Mouse (Mus musculus) neural tube, embryonic 13.5 days (tissue): ENCODE results near the gene Hras. TPM values are rescaled to one million over a fixed set of nuclear protein-coding genes. Genes with fewer than 3 reads are reported as not detected.

Source experiments
- ATAC-seq: fragments of 200-750 bp; cut with Nextera tagmentation; 2 replicates; pipeline ENCODE4 v1.8.0; 2017; ENCODE audit warnings: low read depth, mild to moderate bottlenecking, moderate TSS enrichment, moderate library complexity
- H3K27ac ChIP-seq: fragments of 300-500 bp; sonication (generic); replicated peaks from 2 replicates; pipeline ENCODE4 v1.5.1; 2015; ENCODE audit warnings: moderate library complexity, mild to moderate bottlenecking, inconsistent platforms
- H3K27me3 ChIP-seq: fragments of 300-500 bp; sonication (generic); 2 replicates; pipeline ENCODE4 v1.6.1; 2015; ENCODE audit warnings: mild to moderate bottlenecking, inconsistent platforms
- H3K36me3 ChIP-seq: fragments of 300-500 bp; sonication (generic); 2 replicates; pipeline ENCODE4 v1.6.1; 2015; ENCODE audit warnings: mild to moderate bottlenecking, inconsistent platforms
- H3K4me1 ChIP-seq: fragments of 300-500 bp; sonication (generic); replicated peaks from 2 replicates; pipeline ENCODE4 v1.6.1; 2015; ENCODE audit warnings: inconsistent platforms
- H3K4me2 ChIP-seq: fragments of 300-500 bp; sonication (generic); 2 replicates; pipeline ENCODE4 v1.6.1; 2015; ENCODE audit warnings: inconsistent platforms, mild to moderate bottlenecking, moderate library complexity
- H3K4me3 ChIP-seq: fragments of 300-500 bp; sonication (generic); 2 replicates; pipeline ENCODE4 v1.5.1; 2015; ENCODE audit warnings: mild to moderate bottlenecking, inconsistent platforms
- H3K9ac ChIP-seq: fragments of 300-500 bp; sonication (generic); 2 replicates; pipeline ENCODE4 v1.6.1; 2015; ENCODE audit warnings: moderate library complexity, mild to moderate bottlenecking, inconsistent platforms
- H3K9me3 ChIP-seq: fragments of 300-500 bp; sonication (generic); 2 replicates; pipeline ENCODE4 v1.6.1; 2016; ENCODE audit warnings: inconsistent platforms
- WGBS: fragments of 180-500 bp; shearing (Covaris S2); methylation state at CpG from one replicate; pipeline ENCODE4 v1.1.7; 2015; 5-methylcytosine and 5-hydroxymethylcytosine counted together
- polyA plus RNA-seq: library from polyadenylated mRNA; unstranded; fragments of >200 nt; fragmentation: Nextera tagmentation; extraction: Ambion mirVana; gene quantifications from 2 replicates; pipeline ENCODE4 v1.2.1, GENCODE M21; 2015

Hras gene
- polyA plus RNA-seq, 1 experiment from 2014 or later: 139 TPM

DNA sequence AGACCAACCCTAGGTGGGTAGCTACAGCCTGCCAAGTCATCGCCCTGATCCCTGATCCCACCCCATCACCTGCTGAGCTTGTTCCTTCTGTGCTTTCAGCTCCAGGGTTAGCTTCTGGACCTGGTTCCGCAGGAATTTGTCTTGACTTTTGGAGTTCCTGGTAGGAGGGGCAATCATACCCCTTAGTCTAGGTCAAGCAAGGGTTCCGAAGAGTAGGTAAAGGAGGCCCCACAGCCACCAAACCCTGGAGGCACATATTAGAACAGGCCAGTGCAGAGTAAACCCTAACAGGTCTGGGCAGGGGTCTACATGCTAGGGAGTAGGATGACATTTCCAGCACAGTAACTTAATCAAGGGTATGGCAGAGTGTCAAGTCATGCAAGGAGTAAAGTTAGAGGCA lies 19.3 kb upstream of the Hras start:
- ATAC-seq: no peak
- H3K27me3 ChIP-seq: no peaks in the 10 kb centered on the region
- no peak overlapping the region for H3K4me3 ChIP-seq
- H3K4me1 ChIP-seq: peaks cover 26% of the 10 kb centered on the region
- 93% methylated on average over 3 of the region's 3 CpGs for WGBS
- H3K9me3 ChIP-seq: no peaks in the 10 kb centered on the region
- no peak overlapping the region for H3K27ac ChIP-seq
- no peak overlapping the region for H3K9ac ChIP-seq
- H3K4me2 ChIP-seq: no peak overlapping the region
- peaks cover 8% of the 10 kb centered on the region; the same call in 1 of the 2 replicates for H3K36me3 ChIP-seq

DNA sequence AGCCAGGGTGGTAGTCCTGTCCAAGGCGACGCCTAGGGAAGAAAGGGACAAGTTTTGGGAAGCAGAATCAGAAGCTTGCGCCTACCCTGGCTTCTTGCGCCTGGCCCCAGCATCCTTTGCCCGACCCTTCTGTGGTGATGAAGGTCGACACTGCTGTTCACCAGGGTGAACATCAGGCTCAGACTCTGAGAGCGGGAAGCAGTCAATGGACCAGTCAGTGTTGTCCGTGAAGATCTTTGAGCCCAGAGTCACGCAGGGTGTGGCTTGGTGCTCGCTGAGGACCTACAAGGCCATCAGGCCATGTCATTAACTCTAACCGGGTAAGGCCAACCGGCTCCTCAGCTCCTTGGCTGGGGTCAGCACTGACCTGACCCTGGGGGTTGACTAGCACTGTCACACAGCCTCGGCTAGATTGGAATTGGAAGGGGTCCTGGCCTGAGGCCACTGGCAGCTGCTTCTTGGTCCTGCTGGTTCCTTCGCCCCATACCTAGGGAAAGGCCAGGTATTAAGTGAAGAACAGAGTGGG lies 16.9 kb upstream of the Hras start:
- Histone ChIP-seq H3K36me3 (no peaks in the 10 kb centered on the region), H3K4me3 (no peak overlapping the region), H3K9ac (no peak overlapping the region), H3K4me1 (peaks cover 7% of the 10 kb centered on the region), H3K27me3 (no peaks in the 10 kb centered on the region), H3K27ac (no peak overlapping the region), H3K4me2 (no peak overlapping the region), H3K9me3 (no peaks in the 10 kb centered on the region)
- ATAC-seq: no peak
- WGBS: 88% methylated on average over 14 of the region's 14 CpGs

DNA sequence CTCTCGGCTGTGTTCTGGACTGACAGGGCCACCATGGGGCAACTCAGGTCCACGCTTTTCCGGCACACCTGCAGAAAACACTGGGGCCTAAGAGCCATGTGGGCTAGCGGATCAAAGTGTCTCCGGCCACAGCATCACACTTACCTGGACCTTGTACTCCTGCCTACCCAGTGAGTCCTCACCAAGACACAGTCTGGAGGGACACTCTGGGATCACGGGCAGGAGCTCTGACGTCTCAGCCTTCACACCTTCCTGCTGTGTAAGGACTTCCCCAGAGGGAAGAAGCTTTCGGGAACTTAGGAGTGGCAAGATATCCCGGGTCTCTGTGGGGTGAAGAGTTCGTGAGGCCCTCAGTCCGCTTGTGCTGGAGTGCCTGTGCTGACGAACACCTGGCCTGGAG lies 16.3 kb upstream of the Hras start:
- no peak overlapping the region for H3K27ac ChIP-seq
- WGBS: 81% methylated on average over 12 of the region's 12 CpGs
- no peak overlapping the region for H3K4me3 ChIP-seq
- H3K4me2 ChIP-seq: no peak overlapping the region
- no peak for ATAC-seq
- H3K9me3 ChIP-seq: no peaks in the 10 kb centered on the region
- H3K27me3 ChIP-seq: no peaks in the 10 kb centered on the region
- no peak overlapping the region for H3K9ac ChIP-seq
- H3K36me3 ChIP-seq: no peaks in the 10 kb centered on the region
- H3K4me1 ChIP-seq: peaks cover 5% of the 10 kb centered on the region

DNA sequence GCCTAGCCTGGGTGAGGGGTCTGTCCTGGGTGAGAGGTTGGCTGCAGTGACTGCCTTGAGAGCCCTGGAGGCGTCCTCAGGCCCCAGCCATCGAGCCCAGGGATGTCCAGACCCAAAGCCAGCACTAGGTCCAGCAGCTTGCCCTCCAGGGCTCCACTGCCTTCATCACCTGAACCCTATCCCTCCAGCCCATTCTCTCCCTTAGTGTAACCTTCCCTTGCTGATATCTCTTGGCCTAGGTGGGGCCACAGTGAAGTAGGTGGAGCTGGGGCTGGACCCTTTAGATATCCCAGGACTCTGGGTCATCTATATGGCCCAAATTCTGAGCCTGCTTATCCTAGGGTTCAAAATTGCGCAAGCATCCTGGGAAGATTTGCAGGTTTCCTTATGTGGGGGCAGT lies 15.7 kb upstream of the Hras start:
- Histone ChIP-seq H3K9ac (no peak overlapping the region), H3K4me3 (no peak overlapping the region), H3K27me3 (no peaks in the 10 kb centered on the region), H3K9me3 (no peaks in the 10 kb centered on the region), H3K4me1 (no peaks in the 10 kb centered on the region; the same call in 1 of the 2 replicates), H3K36me3 (no peaks in the 10 kb centered on the region), H3K27ac (no peak overlapping the region), H3K4me2 (no peak overlapping the region)
- 71% methylated on average over 3 of the region's 3 CpGs for WGBS
- ATAC-seq: no peak

DNA sequence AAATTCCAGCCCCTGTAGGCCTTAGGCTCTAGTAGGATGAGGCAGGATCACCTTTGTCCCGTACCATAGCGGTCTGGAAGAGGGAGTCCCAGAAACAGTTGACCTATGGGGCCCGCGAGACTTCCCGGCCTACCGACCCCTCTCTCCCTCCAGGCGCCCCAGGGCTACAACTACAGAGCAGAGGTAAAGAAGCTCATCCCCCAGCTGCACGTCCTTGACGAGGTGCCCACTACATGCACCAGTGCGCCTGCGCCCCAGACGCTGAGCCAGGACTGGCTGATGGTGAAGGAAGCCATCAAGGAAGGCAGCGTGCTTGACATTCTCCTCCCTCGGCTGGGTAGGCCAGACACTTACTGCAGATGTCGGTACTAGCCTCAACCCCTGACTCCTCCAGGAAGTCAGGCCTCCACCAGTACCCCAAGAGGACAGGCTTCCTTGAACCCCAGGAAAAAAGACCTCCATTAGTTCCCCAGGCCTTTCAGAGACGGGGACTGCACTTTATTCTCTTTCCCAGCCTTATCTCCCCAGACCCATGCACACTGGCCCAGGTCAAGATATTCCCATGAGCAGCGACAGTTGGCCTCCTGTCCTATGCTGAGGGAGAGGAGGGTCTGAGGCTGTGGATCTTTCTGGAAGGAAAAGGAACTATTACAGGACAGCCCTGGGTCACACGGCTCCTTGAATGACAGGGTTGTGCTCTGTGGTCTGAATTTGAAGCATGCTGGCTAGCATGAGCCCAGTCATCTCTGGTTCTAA lies 12.6 kb upstream of the Hras start:
- no peak for ATAC-seq
- 93% methylated on average over 18 of the region's 18 CpGs for WGBS

DNA sequence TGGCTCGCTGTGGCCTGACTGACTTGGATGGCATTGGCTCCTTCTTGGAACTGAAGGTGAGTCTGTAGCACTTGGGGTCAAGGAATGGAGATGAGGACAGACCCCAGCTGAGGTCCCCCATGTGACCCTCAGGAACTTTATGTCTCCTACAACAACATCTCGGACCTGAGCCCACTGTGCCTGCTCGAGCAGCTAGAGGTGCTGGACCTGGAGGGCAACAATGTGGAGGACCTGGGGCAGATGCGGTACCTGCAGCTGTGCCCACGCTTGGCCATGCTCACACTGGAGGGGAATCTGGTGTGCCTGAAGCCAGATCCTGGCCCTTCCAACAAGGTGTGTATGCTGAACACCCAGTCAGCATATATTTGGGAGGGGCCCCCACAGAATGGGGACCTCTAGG lies 11.7 kb upstream of the Hras start:
- Histone ChIP-seq H3K36me3 (no peaks in the 10 kb centered on the region), H3K27me3 (no peaks in the 10 kb centered on the region), H3K27ac (no peak overlapping the region), H3K9ac (no peak overlapping the region), H3K4me2 (no peak overlapping the region), H3K9me3 (no peaks in the 10 kb centered on the region), H3K4me1 (no peaks in the 10 kb centered on the region), H3K4me3 (no peak overlapping the region)
- WGBS: 83% methylated on average over 5 of the region's 5 CpGs
- ATAC-seq: no peak

More for the DNA sequence above, 12.6 kb upstream of the Hras start:
- H3K9ac ChIP-seq: no peak overlapping the region
- no peaks in the 10 kb centered on the region for H3K9me3 ChIP-seq
- H3K36me3 ChIP-seq: no peaks in the 10 kb centered on the region
- H3K4me3 ChIP-seq: no peak overlapping the region
- no peak overlapping the region for H3K4me2 ChIP-seq
- no peaks in the 10 kb centered on the region for H3K4me1 ChIP-seq
- H3K27ac ChIP-seq: no peak overlapping the region
- no peaks in the 10 kb centered on the region for H3K27me3 ChIP-seq

DNA sequence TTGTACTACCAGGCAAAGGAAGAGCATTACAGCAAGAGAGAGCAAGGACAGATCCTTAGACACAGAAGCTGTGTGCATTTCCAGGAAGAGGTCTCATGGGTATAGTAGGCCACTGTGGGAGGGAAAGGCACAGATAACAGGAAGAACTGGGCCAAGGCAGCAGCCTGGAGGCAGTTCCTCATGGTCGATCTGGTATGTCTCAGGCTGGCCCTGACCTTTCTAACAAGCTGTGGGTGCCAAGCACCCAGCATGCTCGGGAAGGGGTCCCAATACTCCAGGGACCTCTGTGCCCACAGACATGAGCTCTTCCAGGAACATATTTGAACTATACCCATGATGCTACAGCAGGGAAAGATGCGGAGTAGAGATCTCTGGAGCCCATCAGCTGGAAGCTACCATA lies 10.7 kb upstream of the Hras start:
- Histone ChIP-seq H3K9ac (no peak overlapping the region), H3K36me3 (no peaks in the 10 kb centered on the region), H3K27ac (no peak overlapping the region), H3K27me3 (no peaks in the 10 kb centered on the region), H3K4me1 (no peaks in the 10 kb centered on the region), H3K4me3 (no peak overlapping the region), H3K4me2 (no peak overlapping the region), H3K9me3 (no peaks in the 10 kb centered on the region)
- ATAC-seq: no peak
- WGBS: 80% methylated on average over 3 of the region's 3 CpGs

DNA sequence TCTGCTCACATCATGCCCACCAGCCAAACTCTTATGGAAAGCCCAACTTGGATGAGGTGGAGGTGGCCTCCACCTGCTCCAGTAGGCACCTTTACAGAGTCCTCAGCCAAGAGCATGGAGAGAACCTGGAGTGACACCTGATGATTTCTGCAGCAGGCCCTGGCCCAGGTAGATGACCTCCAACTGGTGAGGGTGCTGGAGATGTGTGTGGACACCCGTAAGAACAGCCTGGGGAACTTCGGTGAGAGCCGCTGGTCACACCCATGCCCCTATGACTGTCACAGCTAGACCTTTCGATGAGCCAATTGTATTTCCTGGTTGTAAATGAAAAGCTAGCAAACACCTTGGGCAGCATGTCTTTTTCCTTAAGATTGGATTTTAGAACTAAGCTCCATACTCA lies 4.3 kb upstream of the Hras start:
- Histone ChIP-seq H3K27ac (no peak overlapping the region), H3K9ac (no peak overlapping the region), H3K9me3 (no peaks in the 10 kb centered on the region), H3K27me3 (no peaks in the 10 kb centered on the region), H3K4me3 (no peak overlapping the region), H3K36me3 (0 out of 2 replicates have a peak, but pooled peaks cover 4% of the 10 kb centered on the region), H3K4me1 (peaks cover 17% of the 10 kb centered on the region), H3K4me2 (no peak overlapping the region)
- ATAC-seq: no peak
- 93% methylated on average over 4 of the region's 4 CpGs for WGBS

DNA sequence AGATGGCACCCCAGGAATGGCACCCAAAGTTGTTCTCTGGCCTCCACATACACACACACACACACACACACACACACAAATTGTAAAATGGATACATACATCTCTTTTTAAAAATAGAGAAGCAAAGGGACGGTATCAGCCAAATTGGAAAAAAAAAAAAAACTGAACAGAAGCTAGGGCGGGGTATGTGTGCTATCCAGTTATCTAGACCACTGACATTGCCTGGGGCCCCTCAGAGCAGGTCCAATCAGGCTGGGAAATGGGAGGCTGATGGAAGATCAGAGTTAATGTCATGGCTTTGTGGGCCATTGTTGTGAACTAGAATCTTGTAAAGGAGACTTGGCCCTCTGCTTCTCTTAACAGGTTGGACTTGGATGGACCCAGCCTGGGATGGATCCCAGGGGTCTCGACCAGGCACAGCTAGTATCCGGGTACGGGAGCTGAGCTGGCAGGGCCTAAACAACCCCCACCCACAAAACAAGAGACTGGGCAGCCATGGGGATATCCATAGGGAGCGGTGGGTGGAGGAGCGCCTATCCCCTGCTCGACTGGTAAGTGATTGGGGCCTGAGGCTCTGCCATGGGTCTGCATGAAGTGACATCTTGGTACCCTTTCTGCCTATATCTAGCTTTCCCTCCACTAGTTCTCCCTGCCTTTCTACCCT lies 2.9 kb upstream of the Hras start:
- Histone ChIP-seq H3K9ac (no peak overlapping the region), H3K27me3 (no peaks in the 10 kb centered on the region), H3K4me2 (no peak overlapping the region), H3K9me3 (no peaks in the 10 kb centered on the region), H3K36me3 (peaks cover 9% of the 10 kb centered on the region), H3K4me3 (no peak overlapping the region), H3K4me1 (peaks cover 30% of the 10 kb centered on the region), H3K27ac (no peak overlapping the region)
- 90% methylated on average over 8 of the region's 8 CpGs for WGBS
- no peak for ATAC-seq

DNA sequence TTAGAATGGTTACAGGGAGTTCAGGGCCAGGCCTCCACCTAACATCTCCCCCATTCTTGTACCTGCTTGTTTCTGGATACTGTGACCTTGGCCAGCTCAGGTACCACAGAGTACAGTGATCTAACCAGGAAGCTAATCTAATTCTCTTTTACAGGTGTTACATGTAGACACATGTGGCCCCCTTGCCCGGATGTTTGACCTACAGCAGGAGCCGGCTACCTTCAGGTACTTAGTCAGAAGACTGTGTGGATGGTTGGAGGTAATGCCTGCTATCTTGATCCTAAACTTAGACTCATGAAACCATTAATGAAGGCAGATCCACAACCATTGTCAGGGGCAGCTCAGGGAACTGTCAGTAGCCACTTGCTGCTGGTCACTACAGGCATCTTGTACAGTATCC lies 1.9 kb upstream of the Hras start:
- ATAC-seq: no peak
- Histone ChIP-seq H3K4me2 (0 out of 2 replicates have a peak overlapping the region, but pooled peaks have one; percentile 98), H3K9me3 (no peaks in the 10 kb centered on the region), H3K27ac (no peak overlapping the region), H3K27me3 (no peaks in the 10 kb centered on the region), H3K4me3 (0 out of 2 replicates have a peak overlapping the region, but pooled peaks have one; percentile 83), H3K4me1 (peaks cover 33% of the 10 kb centered on the region), H3K9ac (no peak overlapping the region), H3K36me3 (peaks cover 19% of the 10 kb centered on the region)
- 98% methylated on average over 2 of the region's 2 CpGs for WGBS

DNA sequence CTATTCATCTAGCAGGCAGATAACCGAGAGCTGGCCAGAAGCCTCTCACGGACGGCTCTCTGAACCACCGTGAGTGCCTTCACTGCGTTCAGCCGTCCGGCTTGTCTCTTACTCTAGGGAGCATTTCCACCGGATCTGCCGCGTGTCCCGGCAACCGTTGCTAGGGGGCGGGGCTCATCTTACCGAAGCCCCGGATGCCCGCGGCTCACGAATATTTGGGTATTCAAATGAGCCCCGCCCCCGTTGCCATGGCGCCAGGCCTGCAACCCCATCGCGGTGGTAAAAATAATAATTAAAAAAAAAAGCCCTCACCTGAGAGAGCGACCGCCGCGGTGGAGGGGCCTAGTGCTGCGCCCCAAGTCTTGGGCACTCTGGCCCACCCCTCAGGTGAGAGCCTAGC lies 1.0 kb upstream of the Hras start:
- H3K4me2 ChIP-seq: peak overlapping the region; percentile 98
- peaks cover 33% of the 10 kb centered on the region for H3K4me1 ChIP-seq
- WGBS: under 1% methylated on average over 28 of the region's 28 CpGs
- H3K27ac ChIP-seq: peak overlapping the region; percentile 87
- peak overlapping the region; percentile 83 for H3K4me3 ChIP-seq
- no peaks in the 10 kb centered on the region for H3K27me3 ChIP-seq
- H3K9ac ChIP-seq: peak overlapping the region; percentile 71
- H3K36me3 ChIP-seq: peaks cover 28% of the 10 kb centered on the region
- peak; percentile 30 for ATAC-seq
- H3K9me3 ChIP-seq: no peaks in the 10 kb centered on the region

DNA sequence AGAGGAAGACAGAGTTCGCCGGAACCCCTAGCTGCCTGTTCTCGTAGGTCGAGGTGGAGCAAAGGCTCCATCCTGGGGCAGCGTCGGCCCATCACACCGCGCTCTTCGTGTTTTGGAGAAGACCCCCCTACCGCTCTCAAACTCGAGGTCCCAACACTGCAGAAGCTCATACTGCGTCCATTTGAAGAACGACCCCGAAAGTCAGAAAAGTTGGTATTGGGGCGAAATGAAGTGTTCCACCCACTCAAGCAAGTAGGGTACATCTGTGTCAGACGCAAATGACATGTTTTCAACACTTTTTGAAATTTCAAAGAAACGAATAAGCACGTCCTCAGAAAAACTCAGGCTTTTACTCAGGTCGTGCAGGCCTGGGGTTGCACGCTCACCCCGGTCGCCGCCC lies 604 bp upstream of the Hras start:
- peak overlapping the region; percentile 83 for H3K4me3 ChIP-seq
- H3K36me3 ChIP-seq: peaks cover 32% of the 10 kb centered on the region
- peak overlapping the region; percentile 87 for H3K27ac ChIP-seq
- H3K9ac ChIP-seq: peak overlapping the region; percentile 71
- peak overlapping the region; percentile 98 for H3K4me2 ChIP-seq
- H3K27me3 ChIP-seq: no peaks in the 10 kb centered on the region
- no peak; the same call in 1 of the 2 replicates for ATAC-seq
- H3K4me1 ChIP-seq: peaks cover 33% of the 10 kb centered on the region
- no peaks in the 10 kb centered on the region for H3K9me3 ChIP-seq
- WGBS: under 1% methylated on average over 23 of the region's 23 CpGs
